ENCODE assay signal across 14 mouse cellular contexts in genomic region chr14:31267649-31268048, GRCm38 (mm10). TPM values are rescaled to one million over a fixed set of nuclear protein-coding genes. Genes with fewer than 3 reads are reported as not detected.
DNase-seq lines count a peak whose midpoint lies in the region; ATAC-seq and TF ChIP-seq lines count a peak whose summit lies in the region.
"Had no signal": no experiment of that assay in that cellular context is flagged by ENCODE, and none has a peak within 500 bp of the region (broad histone marks: within the 10 kb centered on the region; RNA-seq: fewer than 3 reads in every experiment).

No protein-coding gene starts in this region.

- intact Hi-C loops in left cerebral cortex, adult 2 months (cut with DNase I): no loop called here
- intact Hi-C loops in left cerebral cortex, postnatal 4 days (cut with DNase I): no loop called here

- H3K27ac ChIP-seq in left cerebral cortex, adult 2 months: peak overlapping the region; percentile 93
- H3K27ac ChIP-seq in forebrain, embryonic 14.5 days (ENCODE audit: low read depth, low read length): peak overlapping the region; percentile 81; the same call in 1 of the 2 replicates
- H3K27ac ChIP-seq in hindbrain, embryonic 16.5 days (ENCODE audit: low read depth, low read length): peak overlapping the region; percentile 60; the same call in 1 of the 2 replicates
- H3K27ac ChIP-seq in midbrain, postnatal 0 days (ENCODE audit: low read depth, low read length): peak overlapping the region; percentile 80; the same call in 1 of the 2 replicates
- H3K27ac ChIP-seq: gastrocnemius, adult 2 months; liver, embryonic 13.5 days had no signal

- 90% methylated on average over 11 of the region's 11 CpGs for WGBS in forebrain, embryonic 14.5 days
- 75% methylated on average over 11 of the region's 11 CpGs for WGBS in hindbrain, embryonic 16.5 days
- 88% methylated on average over 11 of the region's 11 CpGs for WGBS in midbrain, postnatal 0 days

- no peak overlapping the region for H3K4me2 ChIP-seq in forebrain, embryonic 14.5 days (ENCODE audit: low read length)
- no peak overlapping the region for H3K4me2 ChIP-seq in hindbrain, embryonic 16.5 days (ENCODE audit: low read length)
- H3K4me2 ChIP-seq in midbrain, postnatal 0 days (ENCODE audit: low read depth, low read length, poor library complexity, severe bottlenecking): no peak overlapping the region
- H3K4me2 ChIP-seq: liver, embryonic 13.5 days had no signal

- H3K9ac ChIP-seq in forebrain, embryonic 14.5 days (ENCODE audit: low read length): no peak overlapping the region
- no peak overlapping the region for H3K9ac ChIP-seq in hindbrain, embryonic 16.5 days (ENCODE audit: low read depth, low read length)
- no peak overlapping the region for H3K9ac ChIP-seq in midbrain, postnatal 0 days (replicated peaks; ENCODE audit: low read length, poor library complexity, severe bottlenecking)
- H3K9ac ChIP-seq: liver, embryonic 13.5 days had no signal

- H3K9me3 ChIP-seq in forebrain, embryonic 14.5 days (replicated peaks; ENCODE audit: control insufficient read depth, low read length): no peaks in the 10 kb centered on the region
- no peaks in the 10 kb centered on the region for H3K9me3 ChIP-seq in hindbrain, embryonic 16.5 days (ENCODE audit: control insufficient read depth, low read length)
- H3K9me3 ChIP-seq in midbrain, postnatal 0 days (ENCODE audit: low read length): no peaks in the 10 kb centered on the region
- H3K9me3 ChIP-seq: G1E; liver, embryonic 13.5 days had no signal

- H3K27me3 ChIP-seq in forebrain, embryonic 14.5 days (replicated peaks; ENCODE audit: control insufficient read depth, insufficient read depth, low read length): no peaks in the 10 kb centered on the region
- no peaks in the 10 kb centered on the region for H3K27me3 ChIP-seq in hindbrain, embryonic 16.5 days (replicated peaks; ENCODE audit: control insufficient read depth, insufficient read depth, low read length)
- H3K27me3 ChIP-seq in midbrain, postnatal 0 days (ENCODE audit: insufficient read depth, low read length): no peaks in the 10 kb centered on the region

- peaks cover 19% of the 10 kb centered on the region for H3K4me1 ChIP-seq in forebrain, embryonic 14.5 days (ENCODE audit: control insufficient read depth, insufficient read depth, low read length)
- peaks cover 24% of the 10 kb centered on the region for H3K4me1 ChIP-seq in hindbrain, embryonic 16.5 days (ENCODE audit: control insufficient read depth, insufficient read depth, low read depth, low read length)
- peaks cover 21% of the 10 kb centered on the region; the same call in 1 of the 2 replicates for H3K4me1 ChIP-seq in midbrain, postnatal 0 days (ENCODE audit: insufficient read depth, low read length)

- no peak for ATAC-seq in forebrain, embryonic 14.5 days
- no peak for ATAC-seq in hindbrain, embryonic 16.5 days
- ATAC-seq in midbrain, postnatal 0 days (ENCODE audit: low FRiP score): no peak
- ATAC-seq: lung, postnatal 0 days had no signal

- TF ChIP-seq CTCF in left cerebral cortex, adult 2 months (IDR thresholded peaks at IDR 0.05): no peak
- TF ChIP-seq CTCF in midbrain, postnatal 0 days (IDR thresholded peaks at IDR 0.05): no peak

- peak in 1 of 2 experiments; percentile 37 for DNase-seq in left cerebral cortex, adult 2 months (ENCODE audit: extremely low spot score in 1 of 2, low spot score in 2 of 2)
- no peak for DNase-seq in left cerebral cortex, postnatal 4 days
- no peak for DNase-seq in forebrain, embryonic 14.5 days (ENCODE audit: low spot score)
- DNase-seq in midbrain, postnatal 0 days (ENCODE audit: low spot score): no peak
- no peak for DNase-seq in cerebellum, postnatal 4 days (ENCODE audit: low spot score in 2 of 2)
- DNase-seq in heart, adult 11 months: no peak
- DNase-seq: adrenal gland, adult 2 months; cerebellum, adult 2 months; liver, embryonic 13.5 days had no signal

- 0 out of 2 replicates have a peak, but pooled peaks cover 4% of the 10 kb centered on the region for H3K36me3 ChIP-seq in forebrain, embryonic 14.5 days (ENCODE audit: control insufficient read depth, insufficient read depth, low read length)
- H3K36me3 ChIP-seq in hindbrain, embryonic 16.5 days (ENCODE audit: control insufficient read depth, insufficient read depth, low read length): no peaks in the 10 kb centered on the region
- no peaks in the 10 kb centered on the region for H3K36me3 ChIP-seq in midbrain, postnatal 0 days (ENCODE audit: insufficient read depth, low read length)
- H3K36me3 ChIP-seq: liver, embryonic 13.5 days had no signal

- H3K4me3 ChIP-seq in left cerebral cortex, adult 2 months: no peak overlapping the region
- no peak overlapping the region for H3K4me3 ChIP-seq in forebrain, embryonic 14.5 days (ENCODE audit: low read depth, low read length)
- no peak overlapping the region for H3K4me3 ChIP-seq in hindbrain, embryonic 16.5 days (ENCODE audit: low read length)
- no peak overlapping the region for H3K4me3 ChIP-seq in midbrain, postnatal 0 days (ENCODE audit: low read depth, low read length)
- H3K4me3 ChIP-seq: gastrocnemius, adult 2 months; liver, embryonic 13.5 days had no signal

RNA-seq across cellular contexts. Expression of gene Bap1, which starts 16.4 kb away (rescaled TPM):
- total RNA-seq in left cerebral cortex, adult 2 months (2021): 100 to 1,000 TPM; 142 to 146 TPM
- total RNA-seq in left cerebral cortex, postnatal 4 days (2021): 100 to 1,000 TPM; 112 to 123 TPM
- 93.9 and 105 TPM in 2 replicates for polyA plus RNA-seq in forebrain, embryonic 14.5 days (2014; fragmentation: Nextera tagmentation; extraction: Ambion mirVana)
- 102 and 120 TPM in 2 replicates for polyA plus RNA-seq in hindbrain, embryonic 16.5 days (2015; fragmentation: Nextera tagmentation; extraction: Ambion mirVana)
- 103 and 128 TPM in 2 replicates for total RNA-seq in midbrain, postnatal 0 days (2014; rRNA removed)
- polyA plus RNA-seq in midbrain, postnatal 0 days (2015; fragmentation: Nextera tagmentation; extraction: Ambion mirVana): 112 and 116 TPM in 2 replicates

RNA-seq across cellular contexts. Expression of gene Phf7, which starts 16.5 kb away (rescaled TPM):
- 1 to 10 TPM; 3.3 to 4.3 TPM for total RNA-seq in left cerebral cortex, adult 2 months (2021)
- total RNA-seq in left cerebral cortex, postnatal 4 days (2021): 1 to 10 TPM; 5.3 to 5.8 TPM
- 11.6 and 13.2 TPM in 2 replicates for polyA plus RNA-seq in forebrain, embryonic 14.5 days (2014; fragmentation: Nextera tagmentation; extraction: Ambion mirVana)
- polyA plus RNA-seq in hindbrain, embryonic 16.5 days (2015; fragmentation: Nextera tagmentation; extraction: Ambion mirVana): 7.8 and 9.8 TPM in 2 replicates
- 4.4 and 6.6 TPM in 2 replicates for total RNA-seq in midbrain, postnatal 0 days (2014; rRNA removed)
- polyA plus RNA-seq in midbrain, postnatal 0 days (2015; fragmentation: Nextera tagmentation; extraction: Ambion mirVana): 8.7 and 10.2 TPM in 2 replicates

RNA-seq across cellular contexts. Expression of gene Sema3g, which starts 50.0 kb away (rescaled TPM):
- total RNA-seq in left cerebral cortex, adult 2 months (2021): 1 to 10 TPM; 5.4 to 6.1 TPM
- total RNA-seq in left cerebral cortex, postnatal 4 days (2021): 1 to 10 TPM; 2.5 to 2.6 TPM
- 0.23 and 0.25 TPM in 2 replicates for polyA plus RNA-seq in forebrain, embryonic 14.5 days (2014; fragmentation: Nextera tagmentation; extraction: Ambion mirVana)
- polyA plus RNA-seq in hindbrain, embryonic 16.5 days (2015; fragmentation: Nextera tagmentation; extraction: Ambion mirVana): 0.61 and 0.66 TPM in 2 replicates
- 3.1 and 4.1 TPM in 2 replicates for total RNA-seq in midbrain, postnatal 0 days (2014; rRNA removed)
- polyA plus RNA-seq in midbrain, postnatal 0 days (2015; fragmentation: Nextera tagmentation; extraction: Ambion mirVana): 0.36 and 0.44 TPM in 2 replicates
- total RNA-seq: megakaryocyte, adult 5-6 weeks had no signal
- polyA plus RNA-seq: G1E had no signal

RNA-seq across cellular contexts. Expression of gene Nisch, which starts 50.9 kb away (rescaled TPM):
- 100 to 1,000 TPM; 387 to 407 TPM for total RNA-seq in left cerebral cortex, adult 2 months (2021)
- 100 to 1,000 TPM; 446 to 469 TPM for total RNA-seq in left cerebral cortex, postnatal 4 days (2021)
- 217 and 277 TPM in 2 replicates for polyA plus RNA-seq in forebrain, embryonic 14.5 days (2014; fragmentation: Nextera tagmentation; extraction: Ambion mirVana)
- 304 and 382 TPM in 2 replicates for polyA plus RNA-seq in hindbrain, embryonic 16.5 days (2015; fragmentation: Nextera tagmentation; extraction: Ambion mirVana)
- 391 and 398 TPM in 2 replicates for total RNA-seq in midbrain, postnatal 0 days (2014; rRNA removed)
- 261 and 274 TPM in 2 replicates for polyA plus RNA-seq in midbrain, postnatal 0 days (2015; fragmentation: Nextera tagmentation; extraction: Ambion mirVana)

RNA-seq across cellular contexts. Expression of gene Dnah1, which starts 56.0 kb away (rescaled TPM):
- 1 to 10 TPM; 4.6 to 5.8 TPM for total RNA-seq in left cerebral cortex, adult 2 months (2021)
- total RNA-seq in left cerebral cortex, postnatal 4 days (2021): 1 to 10 TPM; 1.8 to 2.4 TPM
- 3.8 and 4.2 TPM in 2 replicates for polyA plus RNA-seq in forebrain, embryonic 14.5 days (2014; fragmentation: Nextera tagmentation; extraction: Ambion mirVana)
- 3.7 and 4.2 TPM in 2 replicates for polyA plus RNA-seq in hindbrain, embryonic 16.5 days (2015; fragmentation: Nextera tagmentation; extraction: Ambion mirVana)
- 4.2 and 7.8 TPM in 2 replicates for total RNA-seq in midbrain, postnatal 0 days (2014; rRNA removed)
- 3.1 and 3.4 TPM in 2 replicates for polyA plus RNA-seq in midbrain, postnatal 0 days (2015; fragmentation: Nextera tagmentation; extraction: Ambion mirVana)
- polyA plus RNA-seq: G1E had no signal
